Mouse (Mus musculus): ENCODE data around the gene Nrp1. TPM values are rescaled to one million over a fixed set of nuclear protein-coding genes. Genes with fewer than 3 reads are reported as not detected.

Gene Nrp1
- total and polyA plus RNA-seq, 3 experiments: 7.3 to 14.7 (median 11.9) TPM

- TF ChIP-seq MEF2A (IDR thresholded peaks at IDR 0.05; ENCODE audit: borderline replicate concordance, low read depth, low read length) (no peak), JUND (conservative IDR thresholded peaks at IDR 0.05; ENCODE audit: low read depth, low read length) (no peak), MXI1 (IDR thresholded peaks at IDR 0.05; ENCODE audit: low read depth, low read length) (no peak), EP300 (IDR thresholded peaks at IDR 0.05; ENCODE audit: low read length) (no peak), NELFE (IDR thresholded peaks at IDR 0.05; ENCODE audit: low read depth, low read length) (no peak)
- Histone ChIP-seq H3K27ac (ENCODE audit: insufficient read depth, low read depth) (no peak overlapping the region), H3K36me3 (replicated peaks in 1 of 2; ENCODE audit: control insufficient read depth in 1 of 2, insufficient read depth in 1 of 2, low read length in 1 of 2) (peaks cover 0 to 24% of the 10 kb centered on the region in 2 experiments), H3K4me2 (ENCODE audit: insufficient read depth, low read depth, poor library complexity, severe bottlenecking) (no peak overlapping the region), H3K4me1 (ENCODE audit: control insufficient read depth in 1 of 2, insufficient read depth in 2 of 2) (peaks cover 4 to 35% of the 10 kb centered on the region in 2 experiments; a peak in 3 of 4 replicates), H3K9ac (ENCODE audit: insufficient read depth, low read depth) (no peak overlapping the region), H3K9me3 (replicated peaks; ENCODE audit: low read length) (no peaks in the 10 kb centered on the region), H3K79me2 (replicated peaks; ENCODE audit: control insufficient read depth, extremely low read depth, insufficient read depth, poor library complexity, severe bottlenecking) (no peaks in the 10 kb centered on the region), H3K27me3 (replicated peaks) (no peaks in the 10 kb centered on the region), H3K4me3 (replicated peaks in 1 of 3; ENCODE audit: low read depth in 2 of 3, low read length in 2 of 3, poor library complexity in 1 of 3) (no peak overlapping the region)
- dilution Hi-C loops (cut with MboI; ENCODE audit: extremely low pct_ligation_motif_present, extremely low pct_unique_long_range_greater_than_20kb, low sequenced_read_pairs): no loop called here
- in situ Hi-C loops (cut with MboI; ENCODE audit: low pct_ligation_motif_present, low pct_unique_long_range_greater_than_20kb, low sequenced_read_pairs): no loop called here
- no peak for DNase-seq (ENCODE audit: extremely low read depth)
These were observed 104.8 kb downstream of the Nrp1 start for GRCm38 (mm10) chr8:128463162-128463561.

- H3K79me2 ChIP-seq (replicated peaks; ENCODE audit: control insufficient read depth, extremely low read depth, insufficient read depth, poor library complexity, severe bottlenecking): no peaks in the 10 kb centered on the region
- DNase-seq (ENCODE audit: extremely low read depth): peak; percentile 8
- no peak overlapping the region for H3K9ac ChIP-seq (ENCODE audit: insufficient read depth, low read depth)
- H3K27ac ChIP-seq (ENCODE audit: insufficient read depth, low read depth): no peak overlapping the region
- dilution Hi-C loops (cut with MboI; ENCODE audit: extremely low pct_ligation_motif_present, extremely low pct_unique_long_range_greater_than_20kb, low sequenced_read_pairs) (no loop called here), in situ Hi-C loops (cut with MboI; ENCODE audit: low pct_ligation_motif_present, low pct_unique_long_range_greater_than_20kb, low sequenced_read_pairs) (no loop called here)
- TF ChIP-seq RAD21 (IDR thresholded peaks at IDR 0.05; ENCODE audit: low read depth, low read length) (no peak), ELF1 (IDR thresholded peaks at IDR 0.05; ENCODE audit: low read depth, low read length) (no peak), JUND (conservative IDR thresholded peaks at IDR 0.05; ENCODE audit: low read depth, low read length) (no peak), MAZ (IDR thresholded peaks at IDR 0.05; ENCODE audit: low read depth, low read length) (no peak), MAX (IDR thresholded peaks at IDR 0.05; ENCODE audit: low read length) (no peak)
- peaks cover 2 to 28% of the 10 kb centered on the region in 2 experiments for H3K36me3 ChIP-seq (replicated peaks in 1 of 2; ENCODE audit: control insufficient read depth in 1 of 2, insufficient read depth in 1 of 2, low read length in 1 of 2)
- no peak overlapping the region for H3K4me3 ChIP-seq (replicated peaks in 1 of 3; ENCODE audit: low read depth in 2 of 3, low read length in 2 of 3, poor library complexity in 1 of 3)
- peaks cover 4 to 35% of the 10 kb centered on the region in 2 experiments; a peak in 3 of 4 replicates for H3K4me1 ChIP-seq (ENCODE audit: control insufficient read depth in 1 of 2, insufficient read depth in 2 of 2)
- H3K9me3 ChIP-seq (replicated peaks; ENCODE audit: low read length): no peaks in the 10 kb centered on the region
- H3K4me2 ChIP-seq (ENCODE audit: insufficient read depth, low read depth, poor library complexity, severe bottlenecking): no peak overlapping the region
- H3K27me3 ChIP-seq (replicated peaks): no peaks in the 10 kb centered on the region
These were observed 105.7 kb downstream of the Nrp1 start for GRCm38 (mm10) chr8:128464056-128464623.

GRCm38 (mm10) chr8:128465553-128465952 is 107.1 kb downstream of the Nrp1 start:
- no peaks in the 10 kb centered on the region for H3K9me3 ChIP-seq (replicated peaks; ENCODE audit: low read length)
- no peak for TF ChIP-seq ZKSCAN1 (IDR thresholded peaks at IDR 0.05; ENCODE audit: borderline replicate concordance, low read depth, low read length)
- TF ChIP-seq TBP (conservative IDR thresholded peaks at IDR 0.05; ENCODE audit: low read depth, low read length): no peak
- TF ChIP-seq BHLHE40 (IDR thresholded peaks at IDR 0.05; ENCODE audit: low read depth, low read length): no peak
- TF ChIP-seq ZC3H11A (IDR thresholded peaks at IDR 0.05; ENCODE audit: low read depth, low read length): no peak
- TF ChIP-seq MAFK (IDR thresholded peaks at IDR 0.05; ENCODE audit: insufficient replicate concordance, low read length): no peak
- TF ChIP-seq CTCF (conservative IDR thresholded peaks at IDR 0.05 in 1 of 2, IDR thresholded peaks at IDR 0.05 in 1 of 2; ENCODE audit: low read depth in 2 of 2, low read length in 2 of 2): no peak
- no peak for TF ChIP-seq USF2 (conservative IDR thresholded peaks at IDR 0.05; ENCODE audit: low read depth, low read length)
- no peak for TF ChIP-seq CHD1 (IDR thresholded peaks at IDR 0.05; ENCODE audit: low read depth, low read length)
- TF ChIP-seq EP300 (IDR thresholded peaks at IDR 0.05; ENCODE audit: low read length): no peak
- TF ChIP-seq ZNF384 (IDR thresholded peaks at IDR 0.05; ENCODE audit: low read depth, low read length): no peak
- no peak for TF ChIP-seq NRF1 (IDR thresholded peaks at IDR 0.05; ENCODE audit: low read depth, low read length)
- TF ChIP-seq RAD21 (IDR thresholded peaks at IDR 0.05; ENCODE audit: low read depth, low read length): no peak
- peaks cover 4 to 35% of the 10 kb centered on the region in 2 experiments; a peak in 3 of 4 replicates for H3K4me1 ChIP-seq (ENCODE audit: control insufficient read depth in 1 of 2, insufficient read depth in 2 of 2)
- no peaks in the 10 kb centered on the region for H3K79me2 ChIP-seq (replicated peaks; ENCODE audit: control insufficient read depth, extremely low read depth, insufficient read depth, poor library complexity, severe bottlenecking)
- dilution Hi-C loops (cut with MboI; ENCODE audit: extremely low pct_ligation_motif_present, extremely low pct_unique_long_range_greater_than_20kb, low sequenced_read_pairs) (no loop called here), in situ Hi-C loops (cut with MboI; ENCODE audit: low pct_ligation_motif_present, low pct_unique_long_range_greater_than_20kb, low sequenced_read_pairs) (no loop called here)
- peaks cover 6 to 30% of the 10 kb centered on the region in 2 experiments for H3K36me3 ChIP-seq (replicated peaks in 1 of 2; ENCODE audit: control insufficient read depth in 1 of 2, insufficient read depth in 1 of 2, low read length in 1 of 2)
- H3K4me3 ChIP-seq (replicated peaks in 1 of 3; ENCODE audit: low read depth in 2 of 3, low read length in 2 of 3, poor library complexity in 1 of 3): no peak overlapping the region
- H3K27ac ChIP-seq (ENCODE audit: insufficient read depth, low read depth): no peak overlapping the region
- no peaks in the 10 kb centered on the region for H3K27me3 ChIP-seq (replicated peaks)
- H3K9ac ChIP-seq (ENCODE audit: insufficient read depth, low read depth): no peak overlapping the region
- DNase-seq (ENCODE audit: extremely low read depth): no peak
- no peak overlapping the region for H3K4me2 ChIP-seq (ENCODE audit: insufficient read depth, low read depth, poor library complexity, severe bottlenecking)

All from CH12.LX (cell line).